Mouse (Mus musculus): ENCODE measurements around the gene Blm. TPM values are rescaled to one million over a fixed set of nuclear protein-coding genes. Genes with fewer than 3 reads are reported as not detected.

Blm gene
- polyA plus RNA-seq (2014; fragmentation: Illumina TruSeq; extraction: RNeasy Lipid Tissue Mini Kit (QIAGEN cat#74804); ENCODE audit: insufficient read depth, low read depth, low replicate concordance) = 0.68 TPM

DNA sequence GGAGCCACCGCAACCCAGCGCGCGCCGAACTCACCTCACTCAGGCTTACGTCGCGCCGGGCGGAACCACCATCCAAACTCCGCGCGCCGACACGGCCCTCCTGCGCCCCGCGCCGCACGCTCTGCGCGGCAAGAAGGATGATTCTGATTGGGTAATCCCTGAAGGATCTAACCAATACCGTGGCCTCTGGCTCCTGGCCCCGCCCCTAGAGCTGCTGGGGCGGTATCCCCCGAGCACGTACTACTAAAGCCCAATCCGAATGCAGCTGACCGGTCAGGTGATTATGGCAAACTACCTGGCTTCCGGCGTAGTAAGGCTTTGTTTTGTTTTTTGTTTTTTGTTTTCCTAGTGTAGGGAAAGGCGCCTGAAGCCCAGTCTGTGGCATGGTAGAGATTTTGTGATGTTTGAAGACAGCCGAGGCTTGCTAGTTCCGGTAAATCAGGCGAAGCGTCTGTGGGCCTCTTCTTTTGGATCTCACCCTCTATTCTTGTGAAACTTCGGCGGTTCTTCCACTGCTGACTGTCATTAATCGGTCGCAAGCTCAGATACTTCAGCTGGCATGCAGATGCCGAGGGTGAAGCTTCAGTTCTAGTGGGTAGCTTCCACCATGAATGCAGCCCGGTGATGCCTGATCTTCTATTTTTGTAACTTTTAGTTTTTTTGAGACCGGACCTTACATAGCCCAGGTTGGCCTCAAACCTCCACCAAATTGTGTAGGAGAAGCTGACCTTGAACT, at the start of gene Blm:
Gene Blm (minus strand): TSS at position 111 of the 736 bp plus-strand sequence.

GRCm38 (mm10) chr7:80405188-80405695, 129.7 kb downstream of the Blm start, which contains the start of gene Furin:
Gene Furin, minus strand, starts transcription at chr7:80405436.

Other genes with a start within 250 kb of the Blm start
- gene Prc1, start 240.7 kb downstream of the Blm start, polyA plus RNA-seq (2014; fragmentation: Illumina TruSeq; extraction: RNeasy Lipid Tissue Mini Kit (QIAGEN cat#74804); ENCODE audit: insufficient read depth, low read depth, low replicate concordance) = 1.7 TPM
- gene Rccd1, start 210.7 kb downstream of the Blm start, polyA plus RNA-seq (2014; fragmentation: Illumina TruSeq; extraction: RNeasy Lipid Tissue Mini Kit (QIAGEN cat#74804); ENCODE audit: insufficient read depth, low read depth, low replicate concordance) = 7.9 TPM
- 26.9 TPM for gene Unc45a, start 194.1 kb downstream of the Blm start, polyA plus RNA-seq (2014; fragmentation: Illumina TruSeq; extraction: RNeasy Lipid Tissue Mini Kit (QIAGEN cat#74804); ENCODE audit: insufficient read depth, low read depth, low replicate concordance)
- 11.1 TPM for gene Hddc3, start 192.0 kb downstream of the Blm start, polyA plus RNA-seq (2014; fragmentation: Illumina TruSeq; extraction: RNeasy Lipid Tissue Mini Kit (QIAGEN cat#74804); ENCODE audit: insufficient read depth, low read depth, low replicate concordance)
- 13.0 TPM for gene Man2a2, start 163.7 kb downstream of the Blm start, polyA plus RNA-seq (2014; fragmentation: Illumina TruSeq; extraction: RNeasy Lipid Tissue Mini Kit (QIAGEN cat#74804); ENCODE audit: insufficient read depth, low read depth, low replicate concordance)
- gene Fes, start 147.2 kb downstream of the Blm start, polyA plus RNA-seq (2014; fragmentation: Illumina TruSeq; extraction: RNeasy Lipid Tissue Mini Kit (QIAGEN cat#74804); ENCODE audit: insufficient read depth, low read depth, low replicate concordance) = 15.8 TPM
- 29.6 TPM for gene Furin, start 129.7 kb downstream of the Blm start, polyA plus RNA-seq (2014; fragmentation: Illumina TruSeq; extraction: RNeasy Lipid Tissue Mini Kit (QIAGEN cat#74804); ENCODE audit: insufficient read depth, low read depth, low replicate concordance)
- gene Crtc3, start 153.8 kb upstream of the Blm start, polyA plus RNA-seq (2014; fragmentation: Illumina TruSeq; extraction: RNeasy Lipid Tissue Mini Kit (QIAGEN cat#74804); ENCODE audit: insufficient read depth, low read depth, low replicate concordance) = 7.8 TPM